Mouse (Mus musculus) G1E-ER4 (cell line): ENCODE data around the gene Stab2. TPM values are rescaled to one million over a fixed set of nuclear protein-coding genes. Genes with fewer than 3 reads are reported as not detected.

ENCODE experiments used
- GATA1 ChIP-seq: IDR thresholded peaks from one replicate; pipeline ENCODE4 v1.8.0; 2012; ENCODE audit warnings: low read length, inconsistent platforms
- polyA plus RNA-seq: library from polyadenylated mRNA; stranded (reverse); fragments of >175 nt; gene quantifications from 2 replicates; pipeline ENCODE4 v1.2.3, GENCODE M21; 2012

Stab2 gene
- polyA plus RNA-seq, result 0.03 TPM in 1 of 2 replicates, not detected in the other

DNA sequence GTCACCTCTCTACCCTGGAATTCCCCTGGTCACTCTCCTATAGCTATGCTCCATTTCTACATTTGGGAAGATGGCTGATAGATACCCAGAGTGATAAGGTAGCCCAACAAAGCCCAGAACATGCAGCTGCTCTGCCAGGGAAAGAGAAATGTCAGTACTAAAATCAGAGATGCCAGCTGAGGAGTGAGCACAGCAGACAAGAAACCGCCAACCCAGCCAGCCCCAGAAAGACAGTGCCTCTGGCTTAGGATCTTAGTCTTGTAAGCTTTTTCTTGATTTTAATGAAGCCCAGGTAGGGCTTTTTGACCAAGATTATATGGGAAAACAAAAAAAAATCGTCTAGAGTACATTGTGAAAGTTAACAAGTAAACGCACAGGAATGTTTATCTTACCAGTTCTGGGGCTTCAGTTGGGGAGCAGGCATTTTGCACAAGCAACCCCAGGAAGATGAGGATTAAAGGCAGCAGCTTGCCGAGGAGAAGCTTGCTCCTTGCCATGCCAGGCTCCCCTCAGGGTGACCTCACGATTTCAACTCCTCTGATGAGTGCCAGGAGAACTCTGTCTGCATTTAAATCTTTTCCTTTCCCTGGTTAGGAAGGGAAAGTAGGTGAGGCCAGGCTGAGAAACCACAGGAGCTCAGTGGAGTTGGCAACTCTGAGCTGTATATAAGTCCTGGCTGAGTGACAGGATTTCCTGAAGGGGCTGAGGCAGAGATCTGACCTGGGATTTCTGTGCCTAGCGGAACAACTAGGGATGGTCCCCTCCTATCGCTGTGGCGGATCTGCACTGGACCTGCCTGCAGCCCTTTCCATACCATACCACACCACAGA, at the start of gene Stab2:
TSS of gene Stab2 (minus strand) at position 641 of the 830 bp plus-strand sequence.
- no peak for TF ChIP-seq GATA1

- no peak for TF ChIP-seq GATA1
Measured at GRCm38 (mm10) chr10:87051714-87052113, 43.9 kb upstream of the Stab2 start.

DNA sequence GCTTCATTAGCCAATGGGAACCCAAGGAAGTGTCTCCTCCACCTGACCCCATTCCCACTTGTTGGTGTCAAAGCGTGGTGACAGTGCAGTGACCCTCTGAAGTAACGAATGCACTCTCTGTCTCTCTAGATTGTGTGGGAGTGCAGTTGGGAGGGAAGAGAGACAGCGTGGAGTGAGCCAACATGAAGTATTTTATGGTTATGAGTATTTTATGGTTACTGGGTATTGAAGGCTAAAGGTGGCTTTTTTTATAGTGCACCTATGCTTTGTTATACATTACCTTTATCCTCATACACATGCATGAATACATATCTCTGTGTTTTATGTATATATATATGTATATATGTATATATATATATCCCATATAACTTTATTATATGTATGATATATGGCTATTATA, 41.4 kb upstream of the Stab2 start:
- no peak for TF ChIP-seq GATA1

DNA sequence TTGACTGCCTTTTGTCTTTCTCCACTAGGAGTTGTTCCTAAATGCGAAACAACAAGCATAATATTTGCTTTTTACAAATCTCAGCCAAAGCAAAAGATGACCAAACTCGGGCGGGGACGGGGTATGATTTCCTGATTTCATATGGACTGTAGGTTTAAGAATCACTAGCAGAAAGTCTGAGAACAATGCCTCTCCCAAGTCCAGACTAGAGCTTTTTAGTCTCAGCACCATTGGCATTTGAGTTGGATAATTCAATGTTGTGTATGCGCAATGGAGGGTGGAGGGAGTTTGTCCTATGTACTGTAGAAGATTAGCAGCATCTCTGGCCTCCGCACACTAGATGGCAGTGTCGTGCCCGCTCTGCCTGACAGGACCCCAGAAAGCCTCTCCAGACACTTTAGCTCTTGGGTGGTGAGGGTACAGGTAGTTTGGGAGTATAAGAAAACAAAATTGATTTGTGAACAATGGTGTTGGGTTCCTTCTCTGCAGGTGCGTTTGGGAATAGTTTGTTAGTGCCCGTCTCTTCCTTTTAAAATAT, 39.2 kb upstream of the Stab2 start:
- TF ChIP-seq GATA1, result no peak

DNA sequence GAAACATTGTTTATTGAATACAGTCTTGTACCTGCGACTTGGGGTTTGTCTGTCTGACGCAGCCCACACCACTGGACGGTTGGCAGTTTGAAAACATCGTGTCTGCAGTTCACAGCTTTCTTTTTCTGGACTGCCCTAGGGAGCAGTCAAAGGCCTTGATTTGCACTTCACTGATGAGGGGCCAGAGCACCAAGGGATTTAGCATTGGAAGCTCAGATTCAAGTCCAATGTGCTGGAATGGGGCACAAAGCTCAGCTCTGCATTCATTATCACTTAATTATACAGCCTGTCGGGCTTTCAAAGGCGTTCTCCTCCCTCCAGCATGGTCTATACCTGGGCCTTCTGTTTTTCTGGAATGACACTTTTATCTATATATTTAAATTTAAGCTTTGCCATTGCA, 38.6 kb upstream of the Stab2 start:
- no peak for TF ChIP-seq GATA1

- TF ChIP-seq GATA1, result no peak
Measured at GRCm38 (mm10) chr10:87045273-87045672, 37.4 kb upstream of the Stab2 start.

DNA sequence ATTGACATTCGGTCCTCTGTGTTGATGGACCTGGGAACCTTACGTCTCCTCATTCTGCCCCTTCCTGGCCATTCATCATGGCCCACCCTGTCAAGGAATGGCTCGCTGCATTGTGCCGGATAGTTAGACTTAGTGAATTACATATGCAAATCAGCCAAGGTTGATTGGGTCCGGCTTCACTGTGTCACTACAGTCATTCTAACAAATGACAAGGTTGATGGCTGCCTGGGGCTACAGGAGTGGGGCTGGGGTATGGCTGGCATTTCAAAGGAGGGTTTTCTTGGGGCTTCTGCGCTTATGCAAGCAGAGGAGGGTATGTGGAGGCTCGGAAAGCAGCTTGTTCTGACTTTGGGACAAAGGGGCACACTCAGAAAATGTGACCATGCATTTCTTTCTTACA, 33.4 kb upstream of the Stab2 start:
- no peak for TF ChIP-seq GATA1

DNA sequence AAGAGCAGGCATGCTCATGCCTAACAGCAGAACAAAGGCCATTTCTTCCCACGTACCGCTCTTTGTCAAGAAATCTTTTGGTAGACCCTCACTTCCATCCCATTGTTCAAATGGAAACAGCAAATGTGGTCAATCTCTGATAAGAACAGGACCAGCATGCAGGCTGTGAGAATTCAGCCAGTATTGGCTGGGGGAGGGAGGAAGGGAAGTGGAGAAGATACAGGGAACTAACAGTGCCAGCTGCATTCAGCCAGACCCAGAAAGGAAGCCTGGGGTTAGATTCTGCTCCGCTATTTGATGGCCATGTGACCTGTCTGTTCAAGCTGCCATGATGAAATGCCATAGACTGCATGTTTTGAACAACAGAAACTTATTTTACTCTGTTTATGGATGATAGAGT, 32.0 kb upstream of the Stab2 start:
- TF ChIP-seq GATA1, result no peak

- no peak for TF ChIP-seq GATA1
Measured at GRCm38 (mm10) chr10:87039340-87039739, 31.5 kb upstream of the Stab2 start.

GRCm38 (mm10) chr10:87037062-87037461, 29.2 kb upstream of the Stab2 start:
- no peak for TF ChIP-seq GATA1

DNA sequence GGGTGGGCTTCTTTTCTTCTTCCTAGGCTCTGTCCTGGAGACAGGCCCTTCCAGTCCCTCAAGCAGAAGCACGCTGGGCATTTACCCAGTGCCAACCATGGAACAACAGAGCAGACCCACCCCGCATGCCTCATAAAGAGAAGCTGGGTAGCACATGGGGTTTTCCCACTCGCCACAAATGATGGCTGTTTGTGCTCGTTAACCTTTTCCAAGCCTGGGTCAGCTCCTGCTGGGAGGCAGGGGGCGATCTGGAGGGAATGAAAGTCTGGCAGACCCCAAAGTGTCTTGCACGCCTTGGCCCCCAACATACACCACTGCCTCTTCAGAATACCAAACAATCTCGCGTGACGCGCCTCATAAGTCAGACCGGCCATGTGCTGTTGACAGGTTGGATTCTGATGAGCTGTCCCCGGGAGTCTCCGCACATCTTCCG, 28.5 kb upstream of the Stab2 start:
- no peak for TF ChIP-seq GATA1

- no peak for TF ChIP-seq GATA1
Measured at GRCm38 (mm10) chr10:87035866-87036265, 28.0 kb upstream of the Stab2 start.

DNA sequence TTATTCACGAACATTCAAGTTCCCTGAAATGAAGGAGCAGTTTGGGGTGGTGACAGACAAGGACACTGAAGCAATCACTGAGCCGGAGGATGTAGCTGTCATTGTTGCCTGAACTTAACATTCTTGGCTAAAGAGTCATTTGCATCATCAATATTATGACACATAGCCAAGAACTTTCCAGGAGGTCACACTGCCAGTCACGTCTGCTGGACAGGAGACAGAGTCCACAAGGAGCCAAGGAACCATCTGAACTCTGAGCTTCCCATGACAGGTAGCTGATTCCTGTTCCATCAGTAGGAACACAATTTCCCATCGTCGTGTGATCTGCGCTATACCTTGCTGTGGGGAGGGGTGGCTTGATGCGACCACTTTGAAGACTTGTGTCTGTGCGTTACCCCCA, 24.9 kb upstream of the Stab2 start:
- no peak for TF ChIP-seq GATA1

GRCm38 (mm10) chr10:87024884-87025283, 17.1 kb upstream of the Stab2 start:
- no peak for TF ChIP-seq GATA1

DNA sequence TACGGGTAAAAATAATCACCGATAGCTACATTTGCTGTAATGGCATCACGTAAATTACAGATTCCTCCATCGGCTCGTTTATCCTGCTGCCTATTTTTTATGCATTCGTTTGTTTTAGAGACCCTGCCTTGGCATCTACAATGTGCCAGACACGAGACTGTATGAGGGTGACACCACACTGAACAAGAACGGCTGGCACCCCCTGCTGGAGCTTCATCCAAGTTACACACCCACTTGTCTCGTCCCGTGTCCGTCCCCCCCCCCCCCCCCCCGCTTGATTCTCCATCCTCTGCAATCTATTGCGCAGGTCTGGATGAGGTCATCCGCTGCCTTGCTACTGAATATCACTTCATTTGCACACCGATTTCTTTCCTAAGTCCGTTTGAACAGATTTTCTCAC, 12.9 kb upstream of the Stab2 start:
- TF ChIP-seq GATA1, result no peak

GRCm38 (mm10) chr10:87018876-87019275, 11.1 kb upstream of the Stab2 start:
- TF ChIP-seq GATA1, result no peak

DNA sequence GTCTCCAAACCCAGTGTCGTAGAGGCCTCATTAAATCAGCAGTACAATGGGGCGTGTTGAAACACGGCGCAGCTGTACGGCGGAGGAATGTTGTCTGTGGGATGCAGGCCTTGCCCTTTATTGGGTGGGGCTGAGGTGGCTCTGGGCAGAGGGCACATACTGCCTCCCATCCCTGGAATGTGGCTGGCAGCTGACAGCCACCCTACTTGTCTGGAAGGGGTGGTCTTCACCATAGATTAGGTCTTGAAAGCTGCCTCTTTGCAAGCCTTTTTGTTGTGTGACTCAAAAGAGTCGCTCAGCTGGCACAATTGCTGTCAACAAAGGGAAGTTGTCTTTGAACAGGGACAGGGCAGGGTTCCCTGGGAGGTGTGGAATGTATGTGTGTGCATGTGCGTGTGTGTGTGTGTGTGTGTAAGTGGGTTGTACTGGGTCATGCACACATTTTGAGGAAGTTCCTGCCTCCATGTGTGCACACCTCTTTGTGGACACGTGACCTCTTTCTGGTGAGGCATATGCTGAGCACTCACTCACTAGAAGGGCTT, 8.4 kb upstream of the Stab2 start:
- TF ChIP-seq GATA1, result no peak
